Mouse (Mus musculus): ENCODE data around the gene Olfr652.

The Olfr652 gene

DNA sequence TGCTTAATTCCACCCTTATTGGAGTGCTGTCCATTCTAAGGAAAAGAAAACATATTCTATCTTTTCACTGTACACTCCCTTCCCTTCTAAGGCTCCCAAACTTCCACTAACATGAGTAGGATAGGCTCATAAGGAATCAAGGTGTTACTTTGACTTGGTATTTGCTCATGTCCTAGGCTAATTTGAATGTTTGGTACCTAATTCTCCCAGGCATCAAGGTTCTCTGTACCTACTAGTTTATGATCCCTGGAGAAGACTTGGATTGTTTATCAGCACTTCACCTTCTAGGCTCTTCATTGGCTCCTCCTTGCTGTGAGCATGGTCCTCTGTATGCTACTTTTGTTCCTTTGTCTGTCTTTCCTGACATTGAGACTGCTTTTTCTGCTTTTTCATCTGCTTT is at the start of gene Olfr652:
Gene Olfr652 (plus strand): TSS at position 301 of the 400 bp plus-strand sequence.
- no peak for DNase-seq (ENCODE audit: low spot score in 2 of 2)

- DNase-seq (ENCODE audit: low spot score in 2 of 2): no peak
These were observed 10.9 kb upstream of the Olfr652 start, which contains the start of gene Olfr651 for GRCm38 (mm10) chr7:104549833-104550232. Gene Olfr651, plus strand, starts transcription at chr7:104550133.

DNA sequence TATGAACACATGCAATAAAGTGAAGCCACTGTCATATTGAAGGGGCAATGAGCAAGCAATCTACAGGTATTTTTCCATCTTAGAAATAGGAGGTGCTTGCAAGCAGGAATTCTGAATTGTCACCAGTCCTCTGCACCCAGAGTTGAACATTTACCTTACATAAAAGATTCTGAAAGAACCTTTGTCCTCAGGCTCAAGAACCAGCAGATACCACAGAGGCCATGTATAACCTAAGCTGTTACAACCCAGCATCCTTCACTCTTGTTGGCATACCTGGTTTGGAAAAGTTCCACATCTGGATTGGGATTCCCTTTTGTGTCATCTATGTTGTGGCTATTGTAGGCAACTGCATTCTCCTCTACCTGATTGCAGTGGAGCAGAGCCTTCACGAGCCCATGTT is 8.0 kb upstream of the Olfr652 start:
- DNase-seq (ENCODE audit: low spot score in 2 of 2): no peak

DNA sequence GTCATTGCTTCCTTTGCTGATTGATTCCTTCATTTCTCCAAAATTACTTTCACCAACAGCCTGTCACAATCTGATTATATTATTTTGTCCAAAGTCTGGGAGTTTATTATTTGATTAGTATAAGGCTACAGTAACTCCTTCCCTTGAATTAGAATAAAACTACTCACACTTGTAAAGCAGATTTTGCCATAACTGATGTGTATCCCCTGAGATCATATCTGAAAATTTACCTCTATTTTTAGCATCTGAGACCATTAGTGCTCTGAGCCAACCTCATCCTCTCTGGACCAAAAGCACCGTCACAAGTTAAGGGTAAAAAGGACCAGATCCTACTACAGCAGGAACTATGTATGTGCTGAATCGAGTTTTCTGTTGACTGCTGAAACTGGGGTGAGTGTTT is 16.3 kb downstream of the Olfr652 start, which contains the start of gene Olfr653:
Gene Olfr653 (plus strand): TSS at position 301 of the 400 bp plus-strand sequence.
- DNase-seq (ENCODE audit: low spot score in 2 of 2): no peak

- DNase-seq (ENCODE audit: low spot score in 2 of 2): no peak
These were observed 20.1 kb downstream of the Olfr652 start for GRCm38 (mm10) chr7:104580846-104581245.

DNA sequence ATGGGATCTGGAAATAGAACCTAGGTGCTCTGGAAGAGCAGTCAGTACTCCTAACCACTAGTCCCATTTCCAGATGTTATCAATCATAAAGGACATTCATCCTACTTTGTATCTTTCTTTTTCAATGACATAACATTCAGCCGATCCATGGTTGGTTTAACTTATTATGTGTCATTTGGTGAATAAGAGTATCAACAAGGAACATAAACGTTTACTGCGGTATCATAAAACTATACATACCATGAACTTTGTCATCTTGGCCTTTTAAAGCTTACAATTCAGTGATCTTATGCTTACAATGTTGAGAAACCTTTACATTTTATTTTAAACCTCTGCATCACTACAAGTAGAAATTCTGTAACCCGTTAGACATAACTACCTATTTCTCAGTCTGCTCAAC is 20.7 kb downstream of the Olfr652 start:
- no peak for DNase-seq (ENCODE audit: low spot score in 2 of 2)

- no peak for DNase-seq (ENCODE audit: low spot score in 2 of 2)
These were observed 26.0 kb downstream of the Olfr652 start, which contains the start of gene Olfr654 for GRCm38 (mm10) chr7:104586725-104587124. Gene Olfr654, plus strand, starts transcription at chr7:104587025.

DNA sequence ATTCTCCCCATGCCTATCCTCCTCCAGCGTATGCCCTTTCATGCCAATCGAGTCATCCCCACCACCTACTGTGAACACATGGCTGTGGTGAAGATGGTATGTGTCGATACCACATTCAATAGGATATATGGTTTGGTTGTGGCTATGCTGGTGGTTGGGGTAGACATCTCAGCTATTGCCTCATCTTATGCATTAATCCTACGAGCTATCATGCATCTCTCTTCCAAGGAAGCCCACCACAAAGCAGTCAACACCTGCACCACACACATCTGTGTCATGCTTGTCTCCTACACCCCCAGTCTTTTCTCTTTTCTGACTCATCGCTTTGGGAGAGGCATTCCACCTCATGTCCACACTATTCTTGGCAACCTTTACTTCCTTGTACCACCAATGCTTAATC is 27.6 kb downstream of the Olfr652 start:
- DNase-seq (ENCODE audit: low spot score in 2 of 2): no peak

- no peak for DNase-seq (ENCODE audit: low spot score in 2 of 2)
These were observed 41.0 kb downstream of the Olfr652 start, which contains the start of gene Olfr655 for GRCm38 (mm10) chr7:104601679-104602078. Gene Olfr655, minus strand, starts transcription at chr7:104601779.

GRCm38 (mm10) chr7:104603173-104603572 is 42.5 kb downstream of the Olfr652 start:
- DNase-seq (ENCODE audit: low spot score in 2 of 2): peak in 1 of 2 experiments; percentile 5

DNA sequence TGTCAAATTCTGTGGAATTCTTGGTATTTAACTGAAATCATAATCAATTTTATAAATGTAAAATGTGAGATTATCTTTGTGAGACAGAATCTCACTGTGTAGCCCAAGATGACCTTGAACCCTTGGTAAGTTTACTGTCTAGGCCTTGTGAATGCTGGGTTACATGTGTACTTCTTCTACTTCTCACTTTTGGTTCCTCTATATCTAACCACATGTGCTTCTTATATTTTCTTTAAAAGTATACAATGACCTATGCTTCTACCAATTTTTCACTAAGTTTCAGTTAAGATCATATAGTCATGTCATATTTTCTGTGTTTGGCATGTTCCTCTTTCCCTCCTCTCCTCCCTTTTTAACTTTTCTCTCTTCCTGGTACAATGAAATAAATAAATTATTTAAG is 44.0 kb downstream of the Olfr652 start:
- no peak for DNase-seq (ENCODE audit: low spot score in 2 of 2)

DNA sequence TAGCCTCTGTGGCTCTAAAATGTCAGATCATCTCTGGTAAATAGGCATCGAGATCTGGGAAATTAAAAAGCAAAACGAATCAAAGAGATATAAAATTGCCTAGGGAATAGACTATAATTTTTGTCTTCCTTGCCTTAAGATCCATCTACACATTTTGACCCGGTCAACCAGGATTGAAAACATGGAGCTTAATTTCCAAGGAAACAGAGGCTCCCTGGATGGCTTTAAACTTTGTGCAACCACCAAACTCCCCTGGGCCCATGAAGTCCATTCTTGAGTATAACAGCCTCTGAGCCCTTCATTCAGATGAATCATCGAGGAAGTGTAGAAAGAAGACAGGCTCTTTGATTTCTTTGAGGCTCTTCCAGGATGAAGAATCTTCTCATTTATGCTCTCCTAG is 53.0 kb downstream of the Olfr652 start, which contains the start of gene Olfr656:
Gene Olfr656 (plus strand): TSS at position 301 of the 400 bp plus-strand sequence.
- no peak for DNase-seq (ENCODE audit: low spot score in 2 of 2)

All from urinary bladder, adult 18-20 months (tissue).